In genomic region chr10:75951424-75952050, GRCm38 (mm10) we compare ENCODE assay signal across 8 mouse cellular contexts. TPM values are rescaled to one million over a fixed set of nuclear protein-coding genes. Genes with fewer than 3 reads are reported as not detected.
DNase-seq lines count a peak whose midpoint lies in the region; ATAC-seq and TF ChIP-seq lines count a peak whose summit lies in the region.

No protein-coding gene starts in this region.

- H3K27ac ChIP-seq in embryonic facial prominence, embryonic 11.5 days (replicated peaks; ENCODE audit: low read depth, low read length): no peak overlapping the region
- H3K27ac ChIP-seq in limb, embryonic 10.5 days: no peak overlapping the region
- H3K27ac ChIP-seq in midbrain, embryonic 12.5 days (replicated peaks): no peak overlapping the region
- H3K27ac ChIP-seq in stomach, postnatal 0 days (replicated peaks): no peak overlapping the region

- H3K4me2 ChIP-seq in embryonic facial prominence, embryonic 11.5 days (ENCODE audit: low read depth, low read length): peak overlapping the region; percentile 84
- peak overlapping the region; percentile 84 for H3K4me2 ChIP-seq in midbrain, embryonic 12.5 days (replicated peaks)
- H3K4me2 ChIP-seq in stomach, postnatal 0 days (replicated peaks; ENCODE audit: low read depth): peak overlapping the region; percentile 80

- H3K9me3 ChIP-seq in embryonic facial prominence, embryonic 11.5 days (replicated peaks; ENCODE audit: control insufficient read depth, low read length): no peaks in the 10 kb centered on the region
- no peaks in the 10 kb centered on the region for H3K9me3 ChIP-seq in limb, embryonic 10.5 days (replicated peaks)
- H3K9me3 ChIP-seq in midbrain, embryonic 12.5 days: no peaks in the 10 kb centered on the region
- H3K9me3 ChIP-seq in stomach, postnatal 0 days (ENCODE audit: control insufficient read depth, low read length): no peaks in the 10 kb centered on the region

- no peak for DNase-seq in cerebellum, adult 9-11 months
- DNase-seq in NIH3T3 (ENCODE audit: low read depth): peak; percentile 82
- DNase-seq in embryonic facial prominence, embryonic 11.5 days (ENCODE audit: low spot score): peak; percentile 71
- peak; percentile 52 for DNase-seq in limb, embryonic 10.5 days (ENCODE audit: low spot score)
- peak; percentile 47 for DNase-seq in stomach, postnatal 0 days (ENCODE audit: low spot score)

- WGBS in embryonic facial prominence, embryonic 11.5 days: 4% methylated on average over 13 of the region's 13 CpGs
- 6% methylated on average over 13 of the region's 13 CpGs for WGBS in limb, embryonic 10.5 days
- 5% methylated on average over 13 of the region's 13 CpGs for WGBS in midbrain, embryonic 12.5 days
- WGBS in stomach, postnatal 0 days: 2% methylated on average over 13 of the region's 13 CpGs

- no peak for TF ChIP-seq EP300 in stomach, postnatal 0 days (optimal IDR thresholded peaks at IDR 0.05)

- H3K9ac ChIP-seq in embryonic facial prominence, embryonic 11.5 days (replicated peaks; ENCODE audit: low read length): peak overlapping the region; percentile 50
- H3K9ac ChIP-seq in midbrain, embryonic 12.5 days (replicated peaks): peak overlapping the region; percentile 57
- H3K9ac ChIP-seq in stomach, postnatal 0 days (ENCODE audit: low read length): peak overlapping the region; percentile 55

- no peaks in the 10 kb centered on the region for H3K4me1 ChIP-seq in embryonic facial prominence, embryonic 11.5 days (ENCODE audit: control insufficient read depth, insufficient read depth, low read length)
- H3K4me1 ChIP-seq in limb, embryonic 10.5 days: peaks cover 22% of the 10 kb centered on the region
- peaks cover 13% of the 10 kb centered on the region for H3K4me1 ChIP-seq in midbrain, embryonic 12.5 days
- H3K4me1 ChIP-seq in stomach, postnatal 0 days (replicated peaks; ENCODE audit: control insufficient read depth, insufficient read depth): 0 out of 2 replicates have a peak, but pooled peaks cover 2% of the 10 kb centered on the region

- TF ChIP-seq CTCF in stomach, postnatal 0 days (IDR thresholded peaks at IDR 0.05; ENCODE audit: low read depth): peak; percentile 76

- no peaks in the 10 kb centered on the region for H3K27me3 ChIP-seq in embryonic facial prominence, embryonic 11.5 days (ENCODE audit: control insufficient read depth, insufficient read depth, low read length)
- peaks cover 34% of the 10 kb centered on the region for H3K27me3 ChIP-seq in limb, embryonic 10.5 days (ENCODE audit: low read depth, poor library complexity, severe bottlenecking)
- H3K27me3 ChIP-seq in midbrain, embryonic 12.5 days: peaks cover 28% of the 10 kb centered on the region
- H3K27me3 ChIP-seq in stomach, postnatal 0 days (ENCODE audit: control insufficient read depth, insufficient read depth, low read length): no peaks in the 10 kb centered on the region

- peak overlapping the region; percentile 41 for H3K4me3 ChIP-seq in embryonic facial prominence, embryonic 11.5 days (ENCODE audit: low read depth, low read length)
- H3K4me3 ChIP-seq in limb, embryonic 10.5 days: peak overlapping the region; percentile 62
- peak overlapping the region; percentile 44 for H3K4me3 ChIP-seq in midbrain, embryonic 12.5 days
- peak overlapping the region; percentile 38 for H3K4me3 ChIP-seq in stomach, postnatal 0 days (ENCODE audit: low read depth, low read length)

- no peaks in the 10 kb centered on the region for H3K36me3 ChIP-seq in embryonic facial prominence, embryonic 11.5 days (replicated peaks; ENCODE audit: control insufficient read depth, insufficient read depth, low read depth, low read length)
- no peaks in the 10 kb centered on the region for H3K36me3 ChIP-seq in limb, embryonic 10.5 days
- H3K36me3 ChIP-seq in midbrain, embryonic 12.5 days: no peaks in the 10 kb centered on the region
- H3K36me3 ChIP-seq in stomach, postnatal 0 days (ENCODE audit: control insufficient read depth, insufficient read depth, low read length): no peaks in the 10 kb centered on the region

- peak; percentile 47; the same call in 1 of the 2 replicates for ATAC-seq in cerebellum, adult (ENCODE audit: insufficient number of reproducible peaks, low FRiP score, low TSS enrichment)
- ATAC-seq in embryonic facial prominence, embryonic 11.5 days (replicated peaks; ENCODE audit: insufficient number of reproducible peaks, low FRiP score, low TSS enrichment, low read depth): 0 out of 2 replicates have a peak, but pooled peaks have one; percentile 1
- ATAC-seq in hematopoietic stem cell, adult 5-6 weeks (replicated peaks in 1 of 2; ENCODE audit: insufficient read depth in 1 of 2, low FRiP score in 2 of 2, low TSS enrichment in 1 of 2, low read depth in 1 of 2, poor library complexity in 2 of 2, severe bottlenecking in 2 of 2): peak; percentile 36 to 38; a peak in 2 of 4 replicates
- ATAC-seq in midbrain, embryonic 12.5 days (ENCODE audit: low FRiP score, low read depth): no peak; the same call in 1 of the 2 replicates
- 0 out of 2 replicates have a peak, but pooled peaks have one; percentile 21 for ATAC-seq in stomach, postnatal 0 days (ENCODE audit: low FRiP score, low TSS enrichment)

RNA-seq across cellular contexts. Expression of gene Gm5134, which starts 2.8 kb away (rescaled TPM):
- not detected in 2 replicates for polyA plus RNA-seq in embryonic facial prominence, embryonic 11.5 days (2014; fragmentation: Nextera tagmentation; extraction: Ambion mirVana)
- total RNA-seq in hematopoietic stem cell, adult 5-6 weeks (2017): 0.15 and 1.3 TPM in 2 replicates
- polyA plus RNA-seq in limb, embryonic 10.5 days (2016; fragmentation: Nextera tagmentation; extraction: Ambion mirVana): 0.06 TPM in 1 of 2 replicates, not detected in the other
- polyA plus RNA-seq in midbrain, embryonic 12.5 days (2016; fragmentation: Nextera tagmentation; extraction: Ambion mirVana): not detected in 2 replicates
- not detected in 2 replicates for polyA plus RNA-seq in stomach, postnatal 0 days (2015; fragmentation: Nextera tagmentation; extraction: Ambion mirVana)

RNA-seq across cellular contexts. Expression of gene Vpreb3, which starts 8.7 kb away (rescaled TPM):
- polyA plus RNA-seq in embryonic facial prominence, embryonic 11.5 days (2014; fragmentation: Nextera tagmentation; extraction: Ambion mirVana): 1.1 TPM in 1 of 2 replicates, not detected in the other
- not detected in 2 replicates for total RNA-seq in hematopoietic stem cell, adult 5-6 weeks (2017)
- polyA plus RNA-seq in limb, embryonic 10.5 days (2016; fragmentation: Nextera tagmentation; extraction: Ambion mirVana): 0.34 and 0.65 TPM in 2 replicates
- 0.71 TPM in 1 of 2 replicates, not detected in the other for polyA plus RNA-seq in midbrain, embryonic 12.5 days (2016; fragmentation: Nextera tagmentation; extraction: Ambion mirVana)
- 0.16 and 0.22 TPM in 2 replicates for polyA plus RNA-seq in stomach, postnatal 0 days (2015; fragmentation: Nextera tagmentation; extraction: Ambion mirVana)

RNA-seq across cellular contexts. Expression of gene Gm867, which starts 11.1 kb away (rescaled TPM):
- 0.29 and 0.62 TPM in 2 replicates for polyA plus RNA-seq in embryonic facial prominence, embryonic 11.5 days (2014; fragmentation: Nextera tagmentation; extraction: Ambion mirVana)
- total RNA-seq in hematopoietic stem cell, adult 5-6 weeks (2017): not detected in 2 replicates
- 0.20 and 0.49 TPM in 2 replicates for polyA plus RNA-seq in limb, embryonic 10.5 days (2016; fragmentation: Nextera tagmentation; extraction: Ambion mirVana)
- 0.46 and 0.56 TPM in 2 replicates for polyA plus RNA-seq in midbrain, embryonic 12.5 days (2016; fragmentation: Nextera tagmentation; extraction: Ambion mirVana)
- 0.22 TPM in 1 of 2 replicates, not detected in the other for polyA plus RNA-seq in stomach, postnatal 0 days (2015; fragmentation: Nextera tagmentation; extraction: Ambion mirVana)

RNA-seq across cellular contexts. Expression of gene Mmp11, which starts 15.2 kb away (rescaled TPM):
- 56.1 and 71.9 TPM in 2 replicates for polyA plus RNA-seq in embryonic facial prominence, embryonic 11.5 days (2014; fragmentation: Nextera tagmentation; extraction: Ambion mirVana)
- total RNA-seq in hematopoietic stem cell, adult 5-6 weeks (2017): 0.79 and 18.0 TPM in 2 replicates
- 39.6 and 68.1 TPM in 2 replicates for polyA plus RNA-seq in limb, embryonic 10.5 days (2016; fragmentation: Nextera tagmentation; extraction: Ambion mirVana)
- 32.2 and 44.0 TPM in 2 replicates for polyA plus RNA-seq in midbrain, embryonic 12.5 days (2016; fragmentation: Nextera tagmentation; extraction: Ambion mirVana)
- 9.9 and 14.6 TPM in 2 replicates for polyA plus RNA-seq in stomach, postnatal 0 days (2015; fragmentation: Nextera tagmentation; extraction: Ambion mirVana)

RNA-seq across cellular contexts. Expression of gene Chchd10, which starts 18.6 kb away (rescaled TPM):
- polyA plus RNA-seq in embryonic facial prominence, embryonic 11.5 days (2014; fragmentation: Nextera tagmentation; extraction: Ambion mirVana): 8.7 and 8.8 TPM in 2 replicates
- total RNA-seq in hematopoietic stem cell, adult 5-6 weeks (2017): 12.6 and 52.1 TPM in 2 replicates
- polyA plus RNA-seq in limb, embryonic 10.5 days (2016; fragmentation: Nextera tagmentation; extraction: Ambion mirVana): 4.9 and 5.8 TPM in 2 replicates
- 5.7 and 7.4 TPM in 2 replicates for polyA plus RNA-seq in midbrain, embryonic 12.5 days (2016; fragmentation: Nextera tagmentation; extraction: Ambion mirVana)
- polyA plus RNA-seq in stomach, postnatal 0 days (2015; fragmentation: Nextera tagmentation; extraction: Ambion mirVana): 232 and 235 TPM in 2 replicates
